Mouse (Mus musculus): ENCODE data around the gene Klf4. TPM values are rescaled to one million over a fixed set of nuclear protein-coding genes. Genes with fewer than 3 reads are reported as not detected.

Gene Klf4
- polyA plus RNA-seq, 1 experiment: 76.3 TPM

Other genes starting within 250 kb of the Klf4 start
- 116 and 171 TPM in 2 replicates for gene Rad23b, start 182.4 kb downstream of the Klf4 start, polyA plus RNA-seq (2012; rRNA removed)

Data from large intestine, adult 2 months (tissue).